8 mouse cellular contexts compared by ENCODE assay signal in the genomic region with DNA sequence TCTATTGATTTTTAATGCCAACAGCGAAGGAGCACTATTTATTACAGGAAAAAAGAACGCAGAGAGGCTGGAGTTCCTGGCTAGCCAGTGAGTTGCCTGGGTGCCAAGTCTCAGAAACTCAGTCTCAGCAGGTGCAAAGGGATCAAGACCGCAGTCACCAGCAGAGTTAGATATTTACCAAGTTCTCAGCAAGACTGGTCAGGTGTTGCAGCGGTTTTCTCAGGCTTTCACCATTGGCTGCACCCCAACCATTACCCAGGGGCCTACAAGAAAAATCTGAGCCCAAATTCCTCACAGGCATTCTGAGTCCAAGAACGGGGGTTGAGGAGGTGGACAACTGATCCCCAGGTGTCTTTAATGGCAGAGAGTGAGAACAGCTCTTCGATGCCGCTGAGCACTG. TPM values are rescaled to one million over a fixed set of nuclear protein-coding genes. Genes with fewer than 3 reads are reported as not detected.
A peak's percentile ranks its signal among the peaks of the same experiment; 100 is the strongest.
DNase-seq lines count a peak whose midpoint lies in the region; ATAC-seq and TF ChIP-seq lines count a peak whose summit lies in the region.

No protein-coding gene starts in this region.

- 0 out of 2 replicates have a peak, but pooled peaks cover 13% of the 10 kb centered on the region for H3K27me3 ChIP-seq in heart, embryonic 10.5 days (ENCODE audit: insufficient read depth, poor library complexity, severe bottlenecking)
- H3K27me3 ChIP-seq in cerebellum, adult 2 months (ENCODE audit: control insufficient read depth, insufficient read depth, low read length) = no peaks in the 10 kb centered on the region
- H3K27me3 ChIP-seq in limb, embryonic 10.5 days (ENCODE audit: low read depth, poor library complexity, severe bottlenecking) = peaks cover 18% of the 10 kb centered on the region
- H3K27me3 ChIP-seq in midbrain, embryonic 16.5 days (ENCODE audit: control insufficient read depth, insufficient read depth, low read depth, low read length) = no peaks in the 10 kb centered on the region

- peak overlapping the region; percentile 69 for H3K4me3 ChIP-seq in heart, embryonic 10.5 days
- peak overlapping the region; percentile 99 for H3K4me3 ChIP-seq in cerebellum, adult 2 months (replicated peaks; ENCODE audit: insufficient read depth, low read depth, low read length)
- peak overlapping the region; percentile 79 for H3K4me3 ChIP-seq in limb, embryonic 10.5 days
- peak overlapping the region; percentile 62 for H3K4me3 ChIP-seq in midbrain, embryonic 16.5 days (ENCODE audit: low read depth, low read length)

- H3K4me1 ChIP-seq in heart, embryonic 10.5 days = peaks cover 13% of the 10 kb centered on the region
- H3K4me1 ChIP-seq in cerebellum, adult 2 months (ENCODE audit: control insufficient read depth, insufficient read depth, low read length) = no peaks in the 10 kb centered on the region
- H3K4me1 ChIP-seq in limb, embryonic 10.5 days = peaks cover 19% of the 10 kb centered on the region
- H3K4me1 ChIP-seq in midbrain, embryonic 16.5 days (ENCODE audit: control insufficient read depth, insufficient read depth, low read length) = peaks cover 4% of the 10 kb centered on the region; the same call in 1 of the 2 replicates

- 20% methylated on average over 7 of the region's 7 CpGs for WGBS in heart, embryonic 10.5 days
- 20% methylated on average over 7 of the region's 7 CpGs for whole genome bisulfite sequencing in cerebellum, adult 2 months
- 15% methylated on average over 7 of the region's 7 CpGs for WGBS in limb, embryonic 10.5 days
- 22% methylated on average over 7 of the region's 7 CpGs for WGBS in midbrain, embryonic 16.5 days

- peak overlapping the region; percentile 52 for H3K9ac ChIP-seq in midbrain, embryonic 16.5 days (ENCODE audit: low read depth, low read length)

- H3K4me2 ChIP-seq in midbrain, embryonic 16.5 days (ENCODE audit: low read length) = peak overlapping the region; percentile 98

- no peak for ATAC-seq in midbrain, embryonic 16.5 days
- ATAC-seq in granulocyte monocyte progenitor cell, adult 5-6 weeks (replicated peaks; ENCODE audit: poor library complexity, severe bottlenecking) = no peak
- ATAC-seq in megakaryocyte progenitor cell, adult 5-6 weeks (replicated peaks; ENCODE audit: poor library complexity) = no peak

- H3K27ac ChIP-seq in heart, embryonic 10.5 days = no peak overlapping the region
- no peak overlapping the region for H3K27ac ChIP-seq in cerebellum, adult 2 months (ENCODE audit: insufficient read depth, low read length)
- H3K27ac ChIP-seq in limb, embryonic 10.5 days = no peak overlapping the region
- no peak overlapping the region for H3K27ac ChIP-seq in midbrain, embryonic 16.5 days (ENCODE audit: low read length)

- TF ChIP-seq POLR2A in cerebellum, adult 2 months (IDR thresholded peaks at IDR 0.05; ENCODE audit: borderline replicate concordance, insufficient read depth, low read length) = no peak

- TF ChIP-seq CTCF in cerebellum, adult 2 months (IDR thresholded peaks at IDR 0.05; ENCODE audit: borderline replicate concordance, insufficient read depth, low read depth, low read length) = no peak

- intact Hi-C loops in heart, postnatal 25 days (cut with DNase I) = loop anchor here (5.0 kb wide), 1 partner anchor 103 kb away; no protein-coding TSS in a partner anchor

- no peaks in the 10 kb centered on the region for H3K36me3 ChIP-seq in heart, embryonic 10.5 days
- no peaks in the 10 kb centered on the region for H3K36me3 ChIP-seq in limb, embryonic 10.5 days
- H3K36me3 ChIP-seq in midbrain, embryonic 16.5 days (ENCODE audit: control insufficient read depth, insufficient read depth, low read length) = no peaks in the 10 kb centered on the region

- no peaks in the 10 kb centered on the region for H3K9me3 ChIP-seq in heart, embryonic 10.5 days
- H3K9me3 ChIP-seq in limb, embryonic 10.5 days (replicated peaks) = no peaks in the 10 kb centered on the region
- H3K9me3 ChIP-seq in midbrain, embryonic 16.5 days (replicated peaks; ENCODE audit: control insufficient read depth, low read length, poor library complexity, severe bottlenecking) = no peaks in the 10 kb centered on the region

- DNase-seq in heart, embryonic 10.5 days (ENCODE audit: low spot score) = no peak
- no peak for DNase-seq in heart, postnatal 25 days (ENCODE audit: low spot score)
- DNase-seq in cerebellum, adult 2 months = peak in 1 of 2 experiments; percentile 26
- peak; percentile 8 for DNase-seq in heart, postnatal 4 days
- no peak for DNase-seq in limb, embryonic 10.5 days (ENCODE audit: low spot score)

RNA-seq across cellular contexts. Expression of gene Aph1c, which starts 0.7 kb away (rescaled TPM):
- 1.5 and 2.4 TPM in 2 replicates for polyA plus RNA-seq in heart, embryonic 10.5 days (2016; fragmentation: Nextera tagmentation; extraction: Ambion mirVana)
- 1 to 10 TPM in 1 of 2 experiments, under 1 TPM in 1; 0.89 to 2.0 TPM for total RNA-seq in heart, postnatal 25 days (2021)
- polyA plus RNA-seq in cerebellum, adult 2 months (2012; rRNA removed) = 3.3 and 4.0 TPM in 2 replicates
- total RNA-seq in heart, postnatal 4 days (2021) = 1 to 10 TPM; 1.2 to 1.8 TPM
- 1.1 and 1.5 TPM in 2 replicates for polyA plus RNA-seq in limb, embryonic 10.5 days (2016; fragmentation: Nextera tagmentation; extraction: Ambion mirVana)
- 2.6 and 3.0 TPM in 2 replicates for polyA plus RNA-seq in midbrain, embryonic 16.5 days (2015; fragmentation: Nextera tagmentation; extraction: Ambion mirVana)
- total RNA-seq in granulocyte monocyte progenitor cell, adult 5-6 weeks (2014; fragmentation: Nextera tagmentation) = 3.8 and 9.0 TPM in 2 replicates
- 1.9 and 4.9 TPM in 2 replicates for total RNA-seq in granulocyte monocyte progenitor cell, adult 5-6 weeks (2017)
- total RNA-seq in megakaryocyte progenitor cell, adult 5-6 weeks (2015) = 4.1 and 7.4 TPM in 2 replicates
- total RNA-seq in megakaryocyte progenitor cell, adult 5-6 weeks (2017) = 0.96 and 3.0 TPM in 2 replicates

RNA-seq across cellular contexts. Expression of gene Gm10647, which starts 37.0 kb away (rescaled TPM):
- 0.53 and 0.69 TPM in 2 replicates for polyA plus RNA-seq in heart, embryonic 10.5 days (2016; fragmentation: Nextera tagmentation; extraction: Ambion mirVana)
- total RNA-seq in heart, postnatal 25 days (2021) = under 1 TPM in 1 of 2 experiments, not detected in 1; 0.11 TPM
- polyA plus RNA-seq in cerebellum, adult 2 months (2012; rRNA removed) = 0.33 and 0.44 TPM in 2 replicates
- total RNA-seq in heart, postnatal 4 days (2021) = under 1 TPM; 0.20 to 0.38 TPM
- polyA plus RNA-seq in limb, embryonic 10.5 days (2016; fragmentation: Nextera tagmentation; extraction: Ambion mirVana) = 0.39 and 0.50 TPM in 2 replicates
- 0.52 and 0.54 TPM in 2 replicates for polyA plus RNA-seq in midbrain, embryonic 16.5 days (2015; fragmentation: Nextera tagmentation; extraction: Ambion mirVana)
- total RNA-seq in granulocyte monocyte progenitor cell, adult 5-6 weeks (2014; fragmentation: Nextera tagmentation) = not detected in 2 replicates
- total RNA-seq in granulocyte monocyte progenitor cell, adult 5-6 weeks (2017) = not detected in 2 replicates
- not detected in 2 replicates for total RNA-seq in megakaryocyte progenitor cell, adult 5-6 weeks (2015)
- total RNA-seq in megakaryocyte progenitor cell, adult 5-6 weeks (2017) = 0.10 TPM in 1 of 2 replicates, not detected in the other

RNA-seq across cellular contexts. Expression of gene Aph1b, which starts 38.6 kb away (rescaled TPM):
- 7.7 and 7.9 TPM in 2 replicates for polyA plus RNA-seq in heart, embryonic 10.5 days (2016; fragmentation: Nextera tagmentation; extraction: Ambion mirVana)
- total RNA-seq in heart, postnatal 25 days (2021) = 1 to 10 TPM; 5.6 to 6.4 TPM
- 16.0 and 17.7 TPM in 2 replicates for polyA plus RNA-seq in cerebellum, adult 2 months (2012; rRNA removed)
- total RNA-seq in heart, postnatal 4 days (2021) = 1 to 10 TPM; 6.1 to 6.2 TPM
- polyA plus RNA-seq in limb, embryonic 10.5 days (2016; fragmentation: Nextera tagmentation; extraction: Ambion mirVana) = 7.3 and 10.0 TPM in 2 replicates
- polyA plus RNA-seq in midbrain, embryonic 16.5 days (2015; fragmentation: Nextera tagmentation; extraction: Ambion mirVana) = 21.5 and 23.8 TPM in 2 replicates
- total RNA-seq in granulocyte monocyte progenitor cell, adult 5-6 weeks (2014; fragmentation: Nextera tagmentation) = 0.98 and 1.2 TPM in 2 replicates
- total RNA-seq in granulocyte monocyte progenitor cell, adult 5-6 weeks (2017) = 1.6 and 1.9 TPM in 2 replicates
- total RNA-seq in megakaryocyte progenitor cell, adult 5-6 weeks (2015) = 1.3 TPM in 2 replicates
- total RNA-seq in megakaryocyte progenitor cell, adult 5-6 weeks (2017) = 0.30 and 1.2 TPM in 2 replicates
